Mouse (Mus musculus): ENCODE measurements around the gene Cdc7. TPM values are rescaled to one million over a fixed set of nuclear protein-coding genes. Genes with fewer than 3 reads are reported as not detected.

Gene Cdc7
- polyA plus RNA-seq, 1 experiment from 2014 or later = 49.7 TPM

- Histone ChIP-seq H3K27ac (ENCODE audit: low read length) (no peak overlapping the region), H3K4me2 (ENCODE audit: low read length) (no peak overlapping the region), H3K9ac (ENCODE audit: low read depth, low read length) (no peak overlapping the region), H3K4me3 (ENCODE audit: low read depth, low read length) (no peak overlapping the region), H3K36me3 (ENCODE audit: control insufficient read depth, insufficient read depth, low read length) (peaks cover 10% of the 10 kb centered on the region; the same call in 1 of the 2 replicates), H3K27me3 (ENCODE audit: control insufficient read depth, insufficient read depth, low read depth, low read length) (no peaks in the 10 kb centered on the region), H3K9me3 (replicated peaks; ENCODE audit: control insufficient read depth, low read length, poor library complexity, severe bottlenecking) (no peaks in the 10 kb centered on the region), H3K4me1 (ENCODE audit: control insufficient read depth, insufficient read depth, low read length) (no peaks in the 10 kb centered on the region)
- ATAC-seq = no peak
- WGBS = 82% methylated on average over 2 of the region's 2 CpGs
Observed at GRCm38 (mm10) chr5:106985594-106985993, 21.5 kb downstream of the Cdc7 start.

GRCm38 (mm10) chr5:106989181-106989580 lies 25.1 kb downstream of the Cdc7 start:
- H3K36me3 ChIP-seq (ENCODE audit: control insufficient read depth, insufficient read depth, low read length) = no peaks in the 10 kb centered on the region
- H3K4me2 ChIP-seq (ENCODE audit: low read length) = no peak overlapping the region
- no peak overlapping the region for H3K4me3 ChIP-seq (ENCODE audit: low read depth, low read length)
- H3K4me1 ChIP-seq (ENCODE audit: control insufficient read depth, insufficient read depth, low read length) = no peaks in the 10 kb centered on the region
- no peak overlapping the region for H3K27ac ChIP-seq (ENCODE audit: low read length)
- 68% methylated on average over 8 of the region's 8 CpGs for WGBS
- ATAC-seq = no peak
- no peaks in the 10 kb centered on the region; the same call in 1 of the 2 replicates for H3K27me3 ChIP-seq (ENCODE audit: control insufficient read depth, insufficient read depth, low read depth, low read length)
- no peak overlapping the region for H3K9ac ChIP-seq (ENCODE audit: low read depth, low read length)
- no peaks in the 10 kb centered on the region for H3K9me3 ChIP-seq (replicated peaks; ENCODE audit: control insufficient read depth, low read length, poor library complexity, severe bottlenecking)

GRCm38 (mm10) chr5:106989786-106990185 lies 25.7 kb downstream of the Cdc7 start:
- ATAC-seq = no peak
- 81% methylated on average over 12 of the region's 12 CpGs for WGBS
- no peaks in the 10 kb centered on the region; the same call in 1 of the 2 replicates for H3K27me3 ChIP-seq (ENCODE audit: control insufficient read depth, insufficient read depth, low read depth, low read length)
- H3K4me1 ChIP-seq (ENCODE audit: control insufficient read depth, insufficient read depth, low read length) = no peaks in the 10 kb centered on the region
- no peak overlapping the region for H3K9ac ChIP-seq (ENCODE audit: low read depth, low read length)
- H3K4me2 ChIP-seq (ENCODE audit: low read length) = no peak overlapping the region
- no peaks in the 10 kb centered on the region for H3K9me3 ChIP-seq (replicated peaks; ENCODE audit: control insufficient read depth, low read length, poor library complexity, severe bottlenecking)
- no peak overlapping the region for H3K27ac ChIP-seq (ENCODE audit: low read length)
- H3K4me3 ChIP-seq (ENCODE audit: low read depth, low read length) = no peak overlapping the region
- H3K36me3 ChIP-seq (ENCODE audit: control insufficient read depth, insufficient read depth, low read length) = no peaks in the 10 kb centered on the region

GRCm38 (mm10) chr5:106990639-106991299 lies 26.6 kb downstream of the Cdc7 start:
- Histone ChIP-seq H3K4me3 (ENCODE audit: low read depth, low read length) (no peak overlapping the region), H3K4me1 (ENCODE audit: control insufficient read depth, insufficient read depth, low read length) (no peaks in the 10 kb centered on the region), H3K9ac (ENCODE audit: low read depth, low read length) (no peak overlapping the region), H3K36me3 (ENCODE audit: control insufficient read depth, insufficient read depth, low read length) (no peaks in the 10 kb centered on the region), H3K27ac (ENCODE audit: low read length) (no peak overlapping the region), H3K9me3 (replicated peaks; ENCODE audit: control insufficient read depth, low read length, poor library complexity, severe bottlenecking) (no peaks in the 10 kb centered on the region), H3K4me2 (ENCODE audit: low read length) (no peak overlapping the region), H3K27me3 (ENCODE audit: control insufficient read depth, insufficient read depth, low read depth, low read length) (no peaks in the 10 kb centered on the region; the same call in 1 of the 2 replicates)
- 45% methylated on average over 14 of the region's 14 CpGs for WGBS
- peak; percentile 76; the same call in 1 of the 2 replicates for ATAC-seq

- Histone ChIP-seq H3K27me3 (ENCODE audit: control insufficient read depth, insufficient read depth, low read depth, low read length) (no peaks in the 10 kb centered on the region; the same call in 1 of the 2 replicates), H3K4me1 (ENCODE audit: control insufficient read depth, insufficient read depth, low read length) (no peaks in the 10 kb centered on the region), H3K4me3 (ENCODE audit: low read depth, low read length) (no peak overlapping the region), H3K36me3 (ENCODE audit: control insufficient read depth, insufficient read depth, low read length) (no peaks in the 10 kb centered on the region), H3K9ac (ENCODE audit: low read depth, low read length) (no peak overlapping the region), H3K4me2 (ENCODE audit: low read length) (no peak overlapping the region), H3K9me3 (replicated peaks; ENCODE audit: control insufficient read depth, low read length, poor library complexity, severe bottlenecking) (no peaks in the 10 kb centered on the region), H3K27ac (ENCODE audit: low read length) (no peak overlapping the region)
- no peak for ATAC-seq
- 78% methylated on average over 8 of the region's 8 CpGs for WGBS
Observed at GRCm38 (mm10) chr5:106991300-106991929, 27.3 kb downstream of the Cdc7 start.

GRCm38 (mm10) chr5:106994716-106995115 lies 30.6 kb downstream of the Cdc7 start:
- whole genome bisulfite sequencing = 27% methylated on average over 3 of the region's 3 CpGs
- Histone ChIP-seq H3K4me1 (ENCODE audit: control insufficient read depth, insufficient read depth, low read length) (no peaks in the 10 kb centered on the region), H3K9me3 (replicated peaks; ENCODE audit: control insufficient read depth, low read length, poor library complexity, severe bottlenecking) (no peaks in the 10 kb centered on the region), H3K4me2 (ENCODE audit: low read length) (no peak overlapping the region), H3K4me3 (ENCODE audit: low read depth, low read length) (no peak overlapping the region), H3K27ac (ENCODE audit: low read length) (no peak overlapping the region), H3K9ac (ENCODE audit: low read depth, low read length) (no peak overlapping the region), H3K27me3 (ENCODE audit: control insufficient read depth, insufficient read depth, low read depth, low read length) (no peaks in the 10 kb centered on the region; the same call in 1 of the 2 replicates), H3K36me3 (ENCODE audit: control insufficient read depth, insufficient read depth, low read length) (no peaks in the 10 kb centered on the region)
- ATAC-seq = no peak

GRCm38 (mm10) chr5:106995886-106996538 lies 31.9 kb downstream of the Cdc7 start:
- H3K27me3 ChIP-seq (ENCODE audit: control insufficient read depth, insufficient read depth, low read depth, low read length) = no peaks in the 10 kb centered on the region; the same call in 1 of the 2 replicates
- H3K27ac ChIP-seq (ENCODE audit: low read length) = no peak overlapping the region
- H3K9me3 ChIP-seq (replicated peaks; ENCODE audit: control insufficient read depth, low read length, poor library complexity, severe bottlenecking) = no peaks in the 10 kb centered on the region
- WGBS = 48% methylated on average over 5 of the region's 5 CpGs
- H3K4me1 ChIP-seq (ENCODE audit: control insufficient read depth, insufficient read depth, low read length) = no peaks in the 10 kb centered on the region
- H3K4me2 ChIP-seq (ENCODE audit: low read length) = no peak overlapping the region
- no peak overlapping the region for H3K9ac ChIP-seq (ENCODE audit: low read depth, low read length)
- H3K36me3 ChIP-seq (ENCODE audit: control insufficient read depth, insufficient read depth, low read length) = no peaks in the 10 kb centered on the region
- no peak overlapping the region for H3K4me3 ChIP-seq (ENCODE audit: low read depth, low read length)
- ATAC-seq = peak; percentile 83

- WGBS = 81% methylated on average over 7 of the region's 7 CpGs
Observed at GRCm38 (mm10) chr5:106996539-106997244, 32.6 kb downstream of the Cdc7 start.

More at GRCm38 (mm10) chr5:106996539-106997244, 32.6 kb downstream of the Cdc7 start:
- H3K4me3 ChIP-seq (ENCODE audit: low read depth, low read length) = no peak overlapping the region
- H3K27me3 ChIP-seq (ENCODE audit: control insufficient read depth, insufficient read depth, low read depth, low read length) = no peaks in the 10 kb centered on the region
- H3K9me3 ChIP-seq (replicated peaks; ENCODE audit: control insufficient read depth, low read length, poor library complexity, severe bottlenecking) = no peaks in the 10 kb centered on the region
- H3K4me1 ChIP-seq (ENCODE audit: control insufficient read depth, insufficient read depth, low read length) = no peaks in the 10 kb centered on the region
- no peak overlapping the region for H3K9ac ChIP-seq (ENCODE audit: low read depth, low read length)
- H3K4me2 ChIP-seq (ENCODE audit: low read length) = no peak overlapping the region
- ATAC-seq = no peak
- H3K27ac ChIP-seq (ENCODE audit: low read length) = no peak overlapping the region
- H3K36me3 ChIP-seq (ENCODE audit: control insufficient read depth, insufficient read depth, low read length) = no peaks in the 10 kb centered on the region

All from midbrain, embryonic 16.5 days (tissue).